Mouse (Mus musculus) left cerebral cortex, adult 18-20 months (tissue): Measurements from ENCODE around the gene Rc3h1. TPM values are rescaled to one million over a fixed set of nuclear protein-coding genes. Genes with fewer than 3 reads are reported as not detected.

Experiments used
- total RNA-seq, 2 experiments: library from RNA; stranded (reverse); gene quantifications; 2 replicates each; pipeline ENCODE4 v1.2.3; 2021

The Rc3h1 gene
- total RNA-seq, 2 experiments from 2014 or later, result 37.6 to 41.5 TPM

Other genes starting within 250 kb of the Rc3h1 start
- gene Rabgap1l, start 113.2 kb upstream of the Rc3h1 start, total RNA-seq, result 100 to 1,000 TPM; 205 to 221 TPM
- gene Serpinc1, start 72.2 kb downstream of the Rc3h1 start, total RNA-seq, result under 1 TPM; 0.19 to 0.21 TPM
- gene Zbtb37, start 128.4 kb downstream of the Rc3h1 start, total RNA-seq, result 10 to 100 TPM; 15.0 to 21.3 TPM
- gene Dars2, start 164.2 kb downstream of the Rc3h1 start, total RNA-seq, result 10 to 100 TPM; 20.0 to 20.4 TPM
- 1 to 10 TPM; 1.6 to 2.1 TPM for gene Cenpl, start 164.3 kb downstream of the Rc3h1 start, total RNA-seq
- 10 to 100 TPM; 15.2 to 16.9 TPM for gene Klhl20, start 225.1 kb downstream of the Rc3h1 start, total RNA-seq
- gene Ankrd45, start 236.3 kb downstream of the Rc3h1 start, total RNA-seq, result 10 to 100 TPM; 85.6 to 89.2 TPM